Mouse (Mus musculus) kidney, embryonic 16.5 days (tissue): ENCODE results near the gene 4930564D02Rik. TPM values are rescaled to one million over a fixed set of nuclear protein-coding genes. Genes with fewer than 3 reads are reported as not detected.

Source experiments
- ATAC-seq: fragments of 200-750 bp; cut with Nextera tagmentation; 2 replicates; pipeline ENCODE4 v1.8.0; 2017; ENCODE audit warnings: moderate TSS enrichment; ENCODE audit not compliant: low FRiP score, low TSS enrichment
- H3K27ac ChIP-seq: fragments of 300-500 bp; sonication (generic); 2 replicates; pipeline ENCODE4 v1.5.1; 2014; ENCODE audit warnings: low read length
- H3K27me3 ChIP-seq: fragments of 300-500 bp; sonication (generic); 2 replicates; pipeline ENCODE4 v1.6.1; 2014; ENCODE audit warnings: low read length, control low read depth, mixed read lengths; ENCODE audit not compliant: insufficient read depth
- H3K36me3 ChIP-seq: fragments of 300-500 bp; sonication (generic); 2 replicates; pipeline ENCODE4 v1.6.1; 2014; ENCODE audit warnings: low read length, control low read depth, mixed read lengths; ENCODE audit not compliant: insufficient read depth
- H3K4me1 ChIP-seq: fragments of 300-500 bp; sonication (generic); 2 replicates; pipeline ENCODE4 v1.6.1; 2014; ENCODE audit warnings: low read length, control low read depth, mixed read lengths; ENCODE audit not compliant: insufficient read depth
- H3K4me2 ChIP-seq: fragments of 300-500 bp; sonication (generic); replicated peaks from 2 replicates; pipeline ENCODE4 v1.6.1; 2014; ENCODE audit warnings: low read depth, low read length
- H3K4me3 ChIP-seq: fragments of 300-500 bp; sonication (generic); 2 replicates; pipeline ENCODE4 v1.5.1; 2014; ENCODE audit warnings: mild to moderate bottlenecking, low read length
- H3K9ac ChIP-seq: fragments of 300-500 bp; sonication (generic); replicated peaks from 2 replicates; pipeline ENCODE4 v1.6.1; 2014; ENCODE audit warnings: low read length
- H3K9me3 ChIP-seq: fragments of 300-500 bp; sonication (generic); 2 replicates; pipeline ENCODE4 v1.6.1; 2016; ENCODE audit warnings: low read length, control low read depth
- WGBS: fragments of 180-500 bp; shearing (Covaris S2); extraction: QIAGEN DNeasy Blood & Tissue Kit; methylation state at CpG from one replicate; pipeline ENCODE4 v1.1.7; 2014; 5-methylcytosine and 5-hydroxymethylcytosine counted together
- polyA plus RNA-seq: library from polyadenylated mRNA; unstranded; fragments of >200 nt; fragmentation: Nextera tagmentation; extraction: Ambion mirVana; gene quantifications from 2 replicates; pipeline ENCODE4 v1.2.1, GENCODE M21; 2015

4930564D02Rik gene
- polyA plus RNA-seq, 1 experiment from 2014 or later, result not detected

- 84% methylated on average over 4 of the region's 4 CpGs for WGBS
- Histone ChIP-seq H3K4me2 (no peak overlapping the region), H3K27me3 (no peaks in the 10 kb centered on the region), H3K4me3 (no peak overlapping the region), H3K9ac (no peak overlapping the region), H3K27ac (no peak overlapping the region), H3K4me1 (peaks cover 12% of the 10 kb centered on the region), H3K9me3 (no peaks in the 10 kb centered on the region), H3K36me3 (no peaks in the 10 kb centered on the region)
- no peak for ATAC-seq
These were observed 30.9 kb downstream of the 4930564D02Rik start for GRCm38 (mm10) chr3:105097581-105097980.

- no peak overlapping the region for H3K4me3 ChIP-seq
- H3K36me3 ChIP-seq, result no peaks in the 10 kb centered on the region
- no peak overlapping the region; the same call in 1 of the 2 replicates for H3K4me2 ChIP-seq
- no peaks in the 10 kb centered on the region for H3K9me3 ChIP-seq
- peaks cover 7% of the 10 kb centered on the region for H3K4me1 ChIP-seq
- ATAC-seq, result peak; percentile 93
- peak overlapping the region; percentile 69 for H3K27ac ChIP-seq
- 10% methylated on average over 15 of the region's 15 CpGs for WGBS
- peak overlapping the region; percentile 17 for H3K9ac ChIP-seq
- no peaks in the 10 kb centered on the region for H3K27me3 ChIP-seq
These were observed 33.1 kb downstream of the 4930564D02Rik start for GRCm38 (mm10) chr3:105099526-105100269.

- Histone ChIP-seq H3K36me3 (no peaks in the 10 kb centered on the region), H3K27me3 (no peaks in the 10 kb centered on the region), H3K9me3 (no peaks in the 10 kb centered on the region), H3K4me2 (no peak overlapping the region), H3K27ac (peak overlapping the region; percentile 69), H3K4me1 (peaks cover 7% of the 10 kb centered on the region), H3K4me3 (no peak overlapping the region), H3K9ac (no peak overlapping the region)
- ATAC-seq, result peak; percentile 84
- 43% methylated on average over 4 of the region's 4 CpGs for WGBS
These were observed 33.6 kb downstream of the 4930564D02Rik start for GRCm38 (mm10) chr3:105100270-105100589.

GRCm38 (mm10) chr3:105105827-105106226 is 39.2 kb downstream of the 4930564D02Rik start:
- Histone ChIP-seq H3K27me3 (no peaks in the 10 kb centered on the region), H3K4me2 (no peak overlapping the region), H3K9me3 (no peaks in the 10 kb centered on the region), H3K4me3 (no peak overlapping the region), H3K9ac (no peak overlapping the region), H3K36me3 (no peaks in the 10 kb centered on the region), H3K4me1 (no peaks in the 10 kb centered on the region), H3K27ac (no peak overlapping the region)
- no peak for ATAC-seq
- WGBS, result 90% methylated on average over 4 of the region's 4 CpGs

GRCm38 (mm10) chr3:105113859-105114258 is 47.2 kb downstream of the 4930564D02Rik start:
- Histone ChIP-seq H3K27me3 (no peaks in the 10 kb centered on the region), H3K4me1 (no peaks in the 10 kb centered on the region), H3K4me3 (no peak overlapping the region), H3K9ac (no peak overlapping the region), H3K36me3 (no peaks in the 10 kb centered on the region), H3K9me3 (no peaks in the 10 kb centered on the region), H3K4me2 (no peak overlapping the region), H3K27ac (no peak overlapping the region)
- no peak for ATAC-seq
- WGBS, result 93% methylated on average over 4 of the region's 4 CpGs

- WGBS, result 26% methylated on average over 2 of the region's 2 CpGs
- Histone ChIP-seq H3K27ac (no peak overlapping the region), H3K4me1 (no peaks in the 10 kb centered on the region), H3K4me3 (no peak overlapping the region), H3K27me3 (no peaks in the 10 kb centered on the region), H3K36me3 (no peaks in the 10 kb centered on the region), H3K9me3 (no peaks in the 10 kb centered on the region), H3K4me2 (no peak overlapping the region), H3K9ac (no peak overlapping the region)
- ATAC-seq, result peak; percentile 77; the same call in 1 of the 2 replicates
These were observed 47.6 kb downstream of the 4930564D02Rik start for GRCm38 (mm10) chr3:105114269-105114668.

GRCm38 (mm10) chr3:105116596-105116995 is 50.0 kb downstream of the 4930564D02Rik start:
- ATAC-seq, result no peak
- Histone ChIP-seq H3K36me3 (no peaks in the 10 kb centered on the region), H3K27ac (no peak overlapping the region), H3K4me1 (no peaks in the 10 kb centered on the region), H3K4me2 (no peak overlapping the region), H3K9me3 (no peaks in the 10 kb centered on the region), H3K4me3 (no peak overlapping the region), H3K9ac (no peak overlapping the region), H3K27me3 (no peaks in the 10 kb centered on the region)
- WGBS, result 89% methylated on average over 4 of the region's 4 CpGs

- H3K4me1 ChIP-seq, result no peaks in the 10 kb centered on the region
- H3K9me3 ChIP-seq, result no peaks in the 10 kb centered on the region
- no peaks in the 10 kb centered on the region for H3K27me3 ChIP-seq
- no peak overlapping the region for H3K4me2 ChIP-seq
- H3K36me3 ChIP-seq, result no peaks in the 10 kb centered on the region
- WGBS, result 74% methylated on average over 3 of the region's 3 CpGs
- ATAC-seq, result no peak
- no peak overlapping the region for H3K9ac ChIP-seq
- no peak overlapping the region for H3K27ac ChIP-seq
- no peak overlapping the region for H3K4me3 ChIP-seq
These were observed 57.1 kb downstream of the 4930564D02Rik start for GRCm38 (mm10) chr3:105123776-105124175.

GRCm38 (mm10) chr3:105127881-105128280 is 61.2 kb downstream of the 4930564D02Rik start:
- H3K9me3 ChIP-seq, result no peaks in the 10 kb centered on the region; the same call in 1 of the 2 replicates
- ATAC-seq, result no peak; the same call in 1 of the 2 replicates
- H3K4me2 ChIP-seq, result no peak overlapping the region
- no peak overlapping the region for H3K27ac ChIP-seq
- H3K9ac ChIP-seq, result no peak overlapping the region
- no peaks in the 10 kb centered on the region for H3K4me1 ChIP-seq
- no peaks in the 10 kb centered on the region for H3K36me3 ChIP-seq
- 48% methylated on average over 7 of the region's 7 CpGs for WGBS
- H3K4me3 ChIP-seq, result no peak overlapping the region
- H3K27me3 ChIP-seq, result no peaks in the 10 kb centered on the region
